ENCODE assay signal across 9 mouse cellular contexts in genomic region chr10:68249355-68249782, GRCm38 (mm10). TPM values are rescaled to one million over a fixed set of nuclear protein-coding genes. Genes with fewer than 3 reads are reported as not detected.
DNase-seq lines count a peak whose midpoint lies in the region; ATAC-seq and TF ChIP-seq lines count a peak whose summit lies in the region.
"Had no signal": no experiment of that assay in that cellular context is flagged by ENCODE, and none has a peak within 500 bp of the region (broad histone marks: within the 10 kb centered on the region; RNA-seq: fewer than 3 reads in every experiment).

No protein-coding gene starts in this region.

- H3K9ac ChIP-seq in heart, embryonic 11.5 days (ENCODE audit: low read depth, low read length), result no peak overlapping the region
- no peak overlapping the region for H3K9ac ChIP-seq in stomach, embryonic 16.5 days (ENCODE audit: low read length)

- peaks cover 10% of the 10 kb centered on the region; the same call in 1 of the 2 replicates for H3K4me1 ChIP-seq in heart, embryonic 11.5 days (ENCODE audit: control insufficient read depth, insufficient read depth, low read length)
- no peaks in the 10 kb centered on the region; the same call in none of the 2 replicates for H3K4me1 ChIP-seq in bone marrow, adult 2 months (ENCODE audit: control insufficient read depth, insufficient read depth, low read length)
- H3K4me1 ChIP-seq in stomach, embryonic 16.5 days (ENCODE audit: control insufficient read depth, insufficient read depth, low read length), result peaks cover 18% of the 10 kb centered on the region

- no peak for ATAC-seq in heart, embryonic 11.5 days (replicated peaks; ENCODE audit: insufficient number of reproducible peaks, low FRiP score, low TSS enrichment)
- ATAC-seq in stomach, embryonic 16.5 days (ENCODE audit: insufficient read depth, low FRiP score), result no peak

- 44% methylated on average over 6 of the region's 6 CpGs for WGBS in heart, embryonic 11.5 days (ENCODE audit: insufficient replicate concordance)
- WGBS in bone marrow, adult 2 months, result 4% methylated on average over 6 of the region's 6 CpGs
- 42% methylated on average over 6 of the region's 6 CpGs for WGBS in stomach, embryonic 16.5 days

- H3K27me3 ChIP-seq in heart, embryonic 11.5 days (ENCODE audit: control insufficient read depth, insufficient read depth, low read length), result no peaks in the 10 kb centered on the region
- H3K27me3 ChIP-seq in stomach, embryonic 16.5 days (ENCODE audit: control insufficient read depth, insufficient read depth, low read length), result no peaks in the 10 kb centered on the region
- H3K27me3 ChIP-seq: Patski had no signal

- H3K9me3 ChIP-seq in heart, embryonic 11.5 days (replicated peaks; ENCODE audit: control insufficient read depth, low read length), result no peaks in the 10 kb centered on the region
- no peaks in the 10 kb centered on the region for H3K9me3 ChIP-seq in stomach, embryonic 16.5 days (replicated peaks; ENCODE audit: control insufficient read depth, low read length)

- H3K27ac ChIP-seq in heart, embryonic 11.5 days (ENCODE audit: low read depth, low read length), result no peak overlapping the region; the same call in 1 of the 2 replicates
- peak overlapping the region; percentile 57 for H3K27ac ChIP-seq in bone marrow, adult 2 months (ENCODE audit: control insufficient read depth, insufficient read depth, low read depth, low read length, poor library complexity)
- H3K27ac ChIP-seq in stomach, embryonic 16.5 days (ENCODE audit: low read length), result peak overlapping the region; percentile 83

- TF ChIP-seq CTCF in bone marrow, adult 2 months (IDR thresholded peaks at IDR 0.05; ENCODE audit: control insufficient read depth, insufficient read depth, low read length), result no peak

- H3K4me3 ChIP-seq in heart, embryonic 11.5 days (ENCODE audit: low read depth, low read length), result no peak overlapping the region
- H3K4me3 ChIP-seq in bone marrow, adult 2 months (replicated peaks; ENCODE audit: control insufficient read depth, low read depth, low read length), result peak overlapping the region; percentile 46
- H3K4me3 ChIP-seq in stomach, embryonic 16.5 days (replicated peaks; ENCODE audit: low read length), result no peak overlapping the region

- no peak for TF ChIP-seq POLR2A in bone marrow, adult 2 months (IDR thresholded peaks at IDR 0.05; ENCODE audit: borderline replicate concordance, control insufficient read depth, low read depth, low read length)

- no peak overlapping the region for H3K4me2 ChIP-seq in heart, embryonic 11.5 days
- H3K4me2 ChIP-seq in stomach, embryonic 16.5 days (ENCODE audit: low read depth, low read length), result no peak overlapping the region

- DNase-seq in heart, adult 18-20 months, result peak; percentile 48 to 50
- DNase-seq in A20 (ENCODE audit: low read depth, low spot score), result peak; percentile 68
- DNase-seq in kidney, postnatal 10 days, result peak; percentile 41
- no peak for DNase-seq in left cerebral cortex, adult 8-10 months (ENCODE audit: low spot score in 2 of 2)
- no peak for DNase-seq in layer of hippocampus, adult 11-12 months (ENCODE audit: low spot score)

- no peaks in the 10 kb centered on the region for H3K36me3 ChIP-seq in heart, embryonic 11.5 days (ENCODE audit: control insufficient read depth, insufficient read depth, low read length)
- no peaks in the 10 kb centered on the region for H3K36me3 ChIP-seq in stomach, embryonic 16.5 days (ENCODE audit: control insufficient read depth, insufficient read depth, low read length)

RNA-seq across cellular contexts. Expression of gene Arid5b, which starts 29.2 kb away (rescaled TPM):
- 10 to 100 TPM; 19.1 to 22.8 TPM for total RNA-seq in heart, adult 18-20 months (2021)
- polyA plus RNA-seq in heart, embryonic 11.5 days (2014; fragmentation: Nextera tagmentation; extraction: Ambion mirVana), result 20.6 and 21.1 TPM in 2 replicates
- 2.7 and 14.3 TPM in 2 replicates for polyA plus RNA-seq in bone marrow, adult 2 months (2011; ENCODE audit: insufficient read depth, insufficient read length, low replicate concordance, missing spikeins)
- polyA plus RNA-seq in stomach, embryonic 16.5 days (2015; fragmentation: Nextera tagmentation; extraction: Ambion mirVana), result 30.3 and 33.6 TPM in 2 replicates
- 10 to 100 TPM; 25.1 to 30.5 (median 26.5) TPM for total RNA-seq in left cerebral cortex, adult 8-10 months (2022)

Comparison
In these comparisons a context has a peak if more than half of its experiments do, and no peak if none do; other contexts are left out.
1. DNase-seq: peak in heart, adult 18-20 months (2 of 2), A20 (single experiment) and kidney, postnatal 10 days (single experiment); none in left cerebral cortex, adult 8-10 months (0 of 2) and layer of hippocampus, adult 11-12 months (single experiment).